Mouse (Mus musculus) heart, postnatal 25 days (tissue): Measurements from ENCODE around the gene Vmn1r179. TPM values are rescaled to one million over a fixed set of nuclear protein-coding genes. Genes with fewer than 3 reads are reported as not detected.
"Not testable (repeated sequence)": the region's sequence is repeated elsewhere in the genome, so short reads cannot be mapped to it uniquely, and the experiment has no call there.

Experiments used
- DNase-seq: peaks from one replicate; pipeline ENCODE4 v3.0.0; 2022; ENCODE audit warnings: low spot score
- intact Hi-C: fragments of 180-260 bp; cut with DNase I; formaldehyde crosslinking; loops from one replicate; pipeline ENCODE4 v1.15.1; 2025
- total RNA-seq, 2 experiments: library from RNA; stranded (reverse); gene quantifications; 2 replicates each; pipeline ENCODE4 v1.2.3; 2021

Vmn1r179 gene
- total RNA-seq = not detected

- intact Hi-C loops = no loop called here
- DNase-seq = no peak
These were observed at the start of gene Vmn1r179 for GRCm38 (mm10) chr7:23926678-23927077. TSS of gene Vmn1r179 (plus strand) at chr7:23926978.

- no peak for DNase-seq
- intact Hi-C loops = no loop called here
These were observed 35.1 kb upstream of the Vmn1r179 start, which contains the start of gene Vmn1r178 for GRCm38 (mm10) chr7:23891709-23892108. TSS of gene Vmn1r178 (plus strand) at chr7:23892009.

DNA sequence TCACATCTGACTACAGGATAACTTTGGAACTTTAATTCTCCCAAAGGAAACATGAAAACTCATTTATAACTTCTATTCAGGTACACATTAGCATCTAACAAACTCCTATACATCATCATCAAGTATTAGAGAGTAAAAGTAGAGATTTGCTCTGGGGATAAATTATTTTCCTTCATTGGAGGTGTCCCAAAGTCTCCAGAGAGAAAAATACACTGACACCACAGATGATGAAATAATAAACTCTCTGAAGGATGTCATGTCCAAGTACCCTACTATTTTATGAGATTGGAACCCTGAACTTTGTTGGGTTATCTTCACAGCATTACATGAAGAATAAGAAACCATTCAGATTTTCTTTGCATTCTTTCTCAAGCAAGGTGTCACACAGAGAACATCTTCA is 23.6 kb downstream of the Vmn1r179 start, which contains the start of gene Vmn1r180:
Vmn1r180 (plus strand) TSS at position 301 of the 400 bp plus-strand sequence.
- intact Hi-C loops = no loop called here
- DNase-seq = no peak

DNA sequence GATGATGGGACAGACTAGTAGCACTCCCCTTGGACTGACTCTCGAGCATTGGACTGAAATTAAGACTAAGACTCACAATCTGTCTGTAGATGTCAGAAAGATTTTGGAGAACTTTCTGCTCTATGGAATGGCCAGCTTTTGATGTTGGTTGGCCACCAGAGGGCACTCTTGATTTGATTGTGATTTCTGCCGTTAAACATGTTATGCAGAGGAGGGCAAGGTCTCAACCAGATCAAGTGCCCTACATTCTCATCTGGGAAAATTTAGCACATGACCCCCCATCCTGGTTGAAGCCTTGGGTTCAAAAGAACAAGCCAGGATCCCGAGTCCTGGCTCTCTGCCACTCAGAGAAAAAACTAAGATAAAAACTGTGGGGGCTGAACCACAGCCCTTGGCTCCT is 41.3 kb downstream of the Vmn1r179 start:
- not testable (repeated sequence) for DNase-seq
- intact Hi-C loops = loop anchor here (5.0 kb wide), 1 partner anchor 319 kb away; no protein-coding TSS in a partner anchor

- DNase-seq, intact Hi-C loops: not testable (repeated sequence)
These were observed 47.5 kb downstream of the Vmn1r179 start, which contains the start of gene Vmn1r181 for GRCm38 (mm10) chr7:23974315-23974714. TSS of gene Vmn1r181 (plus strand) at chr7:23974615.

Other genes starting within 250 kb of the Vmn1r179 start
- gene Vmn1r173, start 226.3 kb upstream of the Vmn1r179 start, total RNA-seq = not detected
- gene Vmn1r174, start 174.7 kb upstream of the Vmn1r179 start, total RNA-seq = not detected
- not detected for gene Vmn1r175, start 116.3 kb upstream of the Vmn1r179 start, total RNA-seq
- gene Vmn1r176, start 89.6 kb upstream of the Vmn1r179 start, total RNA-seq = not detected
- gene Vmn1r177, start 60.5 kb upstream of the Vmn1r179 start, total RNA-seq = not detected
- not detected for gene Vmn1r178, start 35.0 kb upstream of the Vmn1r179 start, total RNA-seq
- gene Vmn1r180, start 23.7 kb downstream of the Vmn1r179 start, total RNA-seq = not detected
- not detected for gene Vmn1r181, start 47.6 kb downstream of the Vmn1r179 start, total RNA-seq
- gene V1rd19, start 74.7 kb downstream of the Vmn1r179 start, total RNA-seq = not detected
- gene Vmn1r183, start 126.3 kb downstream of the Vmn1r179 start, total RNA-seq = not detected
- 10 to 100 TPM; 12.6 to 13.5 TPM for gene Zfp180, start 154.9 kb downstream of the Vmn1r179 start, total RNA-seq
- 1 to 10 TPM; 3.2 to 4.2 TPM for gene Zfp112, start 185.3 kb downstream of the Vmn1r179 start, total RNA-seq
- gene Zfp235, start 207.2 kb downstream of the Vmn1r179 start, total RNA-seq = 1 to 10 TPM; 5.1 to 5.5 TPM
- gene Zfp114, start 248.1 kb downstream of the Vmn1r179 start, total RNA-seq = under 1 TPM; 0.14 to 0.44 TPM